Mouse (Mus musculus) T-helper 2 cell (primary cell): ENCODE data around the gene Nudt8.

Source experiments
- in situ Hi-C: fragments of 300-600 bp; cut with MboI, MseI; formaldehyde crosslinking; loops from one replicate; pipeline ENCODE4 v1.15.1; 2025; ENCODE audit warnings: high pct_unique_total_duplicates

The Nudt8 gene

GRCm38 (mm10) chr19:3988066-3988465, 12.3 kb upstream of the Nudt8 start:
- in situ Hi-C loops = no loop called here

- in situ Hi-C loops = no loop called here
Observed at GRCm38 (mm10) chr19:3988750-3989149, 11.6 kb upstream of the Nudt8 start.

DNA sequence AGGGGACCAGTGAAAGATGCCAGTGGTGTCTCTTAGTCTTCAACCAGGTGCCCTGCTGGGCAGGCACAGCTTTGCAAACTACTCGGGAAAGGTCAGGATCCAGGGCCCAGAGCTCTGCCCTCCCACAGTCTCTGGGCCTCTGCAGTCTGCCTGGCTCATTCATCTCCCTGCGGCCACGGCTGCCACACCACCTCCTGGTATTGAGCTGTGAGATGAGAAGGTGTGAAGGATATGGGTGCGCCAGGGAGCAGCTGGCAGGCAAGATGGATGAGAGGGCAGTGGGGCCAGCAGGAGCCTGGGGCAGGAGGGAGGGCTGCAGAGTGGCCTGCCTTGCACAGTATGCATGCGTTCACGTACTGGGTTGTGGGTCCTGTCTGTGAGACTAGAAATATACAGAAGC, 9.6 kb upstream of the Nudt8 start:
- in situ Hi-C loops = no loop called here

DNA sequence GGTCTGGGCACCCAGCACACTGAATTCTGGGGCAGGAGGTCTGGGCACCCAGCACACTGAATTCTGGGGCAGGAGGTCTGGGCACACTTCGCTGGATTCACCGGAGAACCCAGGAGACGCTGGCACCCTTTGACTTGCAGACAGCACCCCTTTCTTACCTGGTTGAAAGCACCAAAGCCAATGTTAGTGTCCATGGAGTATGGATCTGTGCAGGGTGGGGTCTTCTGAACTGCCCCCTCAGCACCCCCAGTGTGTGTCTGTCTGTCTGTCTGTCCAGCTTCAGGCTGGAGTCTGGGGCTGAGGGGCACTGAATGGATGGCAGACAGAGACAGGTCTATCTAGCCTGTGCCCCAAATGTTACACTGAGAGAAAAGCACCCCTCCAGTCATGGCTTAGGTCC, 8.8 kb upstream of the Nudt8 start:
- in situ Hi-C loops = no loop called here

DNA sequence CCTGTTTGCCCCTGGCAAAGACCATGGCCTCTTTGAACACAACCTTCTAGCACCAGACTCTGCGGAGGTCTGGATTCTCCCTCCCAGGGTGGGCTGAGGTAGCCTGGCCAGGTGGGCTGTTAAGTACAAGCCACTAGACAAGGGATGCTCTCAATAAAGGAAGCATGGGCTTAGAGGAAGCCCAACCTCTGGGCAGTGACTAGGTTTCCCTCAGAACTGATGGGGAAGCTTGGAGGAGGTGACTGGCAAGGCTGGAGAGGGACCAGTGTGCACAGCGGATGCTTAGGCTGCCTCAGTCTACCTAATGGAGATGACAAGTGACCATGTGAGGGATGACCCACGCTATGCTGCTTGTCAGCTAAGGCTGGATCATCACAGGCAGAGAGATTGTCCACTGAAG, 8.4 kb upstream of the Nudt8 start:
- in situ Hi-C loops = no loop called here

- in situ Hi-C loops = no loop called here
Observed at GRCm38 (mm10) chr19:3992416-3992815, 8.0 kb upstream of the Nudt8 start, which contains the start of gene Tbx10. Gene Tbx10 (plus strand): TSS chr19:3992752.

- in situ Hi-C loops = no loop called here
Observed at GRCm38 (mm10) chr19:3994932-3995331, 5.4 kb upstream of the Nudt8 start.

DNA sequence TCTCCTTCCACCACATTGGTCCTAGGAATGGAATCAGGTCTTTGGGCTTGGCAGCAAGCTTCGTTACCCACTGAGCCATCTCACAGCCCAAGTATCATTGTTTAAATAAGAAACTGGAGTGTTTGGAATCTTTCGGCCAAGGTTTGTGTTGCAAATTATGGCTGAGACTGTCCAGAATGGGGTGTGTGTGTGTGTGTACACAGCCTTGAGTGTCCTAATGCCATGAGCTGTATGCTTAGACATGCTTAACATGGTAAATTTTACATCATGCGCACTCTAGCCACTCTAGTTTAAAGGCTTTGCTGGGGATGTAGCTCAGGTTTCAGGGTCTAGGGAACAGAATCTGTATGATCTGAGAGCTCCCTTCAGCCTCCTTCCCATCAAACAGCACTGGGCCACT, 4.9 kb upstream of the Nudt8 start:
- in situ Hi-C loops = no loop called here

DNA sequence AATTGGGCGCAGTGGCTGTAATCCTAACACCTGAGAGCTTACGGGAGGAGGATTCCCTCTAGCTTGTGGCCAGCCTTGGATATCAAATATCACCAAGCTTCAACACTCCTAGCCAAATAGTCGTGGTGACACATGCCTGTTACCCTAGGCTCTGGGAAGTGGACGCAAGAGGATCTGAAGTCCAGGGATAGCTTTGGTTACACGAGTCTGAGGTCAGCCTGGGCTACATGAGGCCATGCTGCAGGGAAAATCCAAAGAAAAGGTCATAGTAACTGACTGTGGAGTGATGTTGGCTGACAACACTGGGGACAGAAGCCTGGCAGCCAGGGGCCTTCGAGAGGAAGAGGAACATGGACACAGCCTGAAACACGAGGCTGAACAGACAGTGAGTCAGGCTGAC, 4.3 kb upstream of the Nudt8 start:
- in situ Hi-C loops = no loop called here

DNA sequence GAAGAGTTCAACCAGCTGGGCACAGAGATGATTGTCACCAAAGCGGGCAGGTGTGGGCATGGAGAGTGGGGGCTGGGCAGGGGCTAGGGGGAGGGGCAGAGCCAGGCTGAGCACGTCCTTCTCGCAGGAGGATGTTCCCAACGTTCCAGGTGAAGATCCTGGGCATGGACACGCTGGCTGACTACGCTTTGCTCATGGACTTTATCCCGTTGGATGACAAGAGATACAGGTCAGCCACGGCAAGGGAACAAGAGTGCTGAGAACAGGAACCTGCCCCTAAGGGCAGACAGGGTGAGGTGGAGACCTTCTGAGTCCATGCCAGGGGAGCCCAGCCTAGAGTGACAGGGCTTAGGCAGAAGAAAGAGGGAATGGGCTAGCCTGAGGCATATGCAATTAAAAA, 3.6 kb upstream of the Nudt8 start:
- in situ Hi-C loops = no loop called here

DNA sequence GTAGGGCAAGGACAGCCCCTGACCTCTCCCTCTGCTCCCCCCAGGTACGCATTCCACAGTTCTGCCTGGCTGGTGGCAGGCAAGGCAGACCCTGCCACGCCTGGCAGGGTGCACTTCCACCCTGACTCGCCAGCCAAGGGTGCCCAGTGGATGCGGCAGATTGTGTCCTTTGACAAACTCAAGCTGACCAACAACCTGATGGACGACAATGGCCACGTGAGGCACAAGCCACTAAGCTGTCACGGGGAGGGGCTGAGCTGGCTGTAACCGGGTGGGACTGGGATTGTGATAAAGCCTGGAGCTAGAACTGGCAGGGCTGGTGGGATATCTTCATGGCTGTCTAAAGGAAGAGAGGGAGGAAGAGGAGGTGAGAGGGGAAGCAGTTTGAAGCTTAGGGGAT, 3.1 kb upstream of the Nudt8 start:
- in situ Hi-C loops = no loop called here

DNA sequence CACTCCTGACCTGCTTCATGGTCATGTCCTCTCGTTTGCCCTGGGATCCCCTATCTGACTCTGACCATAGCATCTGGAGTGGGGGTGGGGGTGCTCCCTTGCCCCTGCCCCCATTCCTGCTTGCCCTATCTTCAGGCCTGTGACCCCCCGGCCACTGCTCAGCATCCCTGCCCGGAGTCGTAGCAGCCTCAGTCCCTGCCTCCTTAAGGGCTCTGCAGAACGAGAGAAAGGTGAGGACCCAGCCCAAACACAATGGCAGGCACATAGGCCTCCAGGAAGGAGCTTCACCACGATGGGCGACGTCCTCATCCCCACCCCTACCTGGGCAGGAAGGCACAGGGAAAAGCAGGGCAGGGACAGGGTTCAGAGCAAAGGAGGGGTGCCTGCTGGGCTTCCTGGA, 2.0 kb upstream of the Nudt8 start:
- in situ Hi-C loops = no loop called here

DNA sequence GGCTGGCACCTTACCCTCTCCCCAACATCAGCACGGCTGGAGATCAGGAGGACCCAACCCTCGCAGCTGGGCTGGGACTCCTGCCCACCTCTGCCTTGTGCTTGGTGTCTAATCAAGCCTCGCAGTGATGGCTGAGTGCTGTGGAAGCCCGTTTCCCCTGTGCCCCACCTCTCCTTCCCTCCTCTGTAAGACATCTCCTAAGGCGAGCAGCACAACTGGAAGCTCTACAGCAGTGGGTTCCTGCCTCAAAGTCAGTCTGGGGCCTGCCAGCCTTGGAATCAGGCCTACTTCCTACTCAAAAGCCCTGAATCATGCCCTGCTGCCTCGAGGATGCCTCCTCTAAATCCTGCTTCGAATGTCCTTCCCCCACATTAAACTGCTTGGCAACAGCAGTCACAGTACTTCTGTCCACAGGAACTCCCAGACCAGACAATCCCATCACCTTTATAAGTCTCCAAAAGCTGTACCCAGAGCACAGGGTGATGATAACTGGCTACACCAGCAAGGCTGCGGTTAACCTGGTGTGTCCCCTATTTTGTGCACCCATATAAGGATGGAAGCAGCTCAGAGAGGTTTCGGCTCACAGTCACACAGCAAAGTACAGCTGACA, 1.2 kb upstream of the Nudt8 start:
- in situ Hi-C loops = no loop called here

DNA sequence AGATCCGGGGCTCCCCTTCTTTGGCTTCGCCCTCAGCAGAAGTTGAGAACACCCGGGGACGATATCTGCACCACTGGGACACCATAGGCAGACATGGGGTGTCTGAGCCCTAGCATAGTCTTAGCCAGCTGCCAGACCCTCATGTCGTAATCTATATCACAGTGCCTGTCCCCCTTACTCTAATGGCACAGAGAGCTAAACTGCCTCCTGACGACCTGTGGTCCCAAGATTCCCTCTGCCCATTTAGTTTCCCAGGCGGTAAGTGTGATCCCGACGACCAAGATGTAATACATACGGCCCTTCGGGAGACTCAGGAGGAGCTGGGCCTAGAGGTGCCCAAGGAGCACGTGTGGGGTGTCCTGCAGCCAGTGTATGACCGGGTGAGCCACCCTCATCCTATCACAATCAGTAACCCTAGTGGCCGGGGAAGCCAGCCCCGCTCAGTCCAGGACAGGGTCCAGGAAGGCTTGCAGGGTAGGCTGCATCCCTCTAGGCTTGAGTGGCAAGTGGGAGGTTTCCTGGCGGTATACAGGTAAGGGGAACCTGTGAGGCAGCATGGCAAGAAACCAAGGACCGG, 657 bp downstream of the Nudt8 start:
- in situ Hi-C loops = no loop called here

DNA sequence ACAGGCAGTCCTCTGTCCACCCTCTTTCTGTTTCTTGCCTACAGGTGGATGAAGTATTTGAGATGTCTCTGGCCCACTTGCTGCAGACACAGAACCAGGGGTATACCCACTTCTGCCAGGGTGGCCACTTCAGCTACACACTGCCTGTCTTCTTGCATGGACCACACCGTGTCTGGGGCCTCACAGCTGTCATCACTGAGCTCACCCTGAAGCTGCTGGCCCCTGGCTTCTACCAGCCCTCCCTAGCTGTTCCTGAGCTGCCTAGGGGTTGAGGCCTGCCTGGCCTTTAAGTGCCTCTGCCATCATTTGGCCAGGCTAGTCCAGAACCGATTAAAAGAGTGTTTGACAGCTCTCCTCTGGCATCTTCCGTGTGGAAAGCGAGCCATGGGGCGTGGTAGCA, 1.4 kb downstream of the Nudt8 start:
- in situ Hi-C loops = no loop called here

- in situ Hi-C loops = no loop called here
Observed at GRCm38 (mm10) chr19:4003112-4003511, 2.7 kb downstream of the Nudt8 start, which contains the start of gene Doc2g. Gene Doc2g (plus strand): TSS chr19:4003313.

- in situ Hi-C loops = no loop called here
Observed at GRCm38 (mm10) chr19:4003641-4004040, 3.3 kb downstream of the Nudt8 start.

DNA sequence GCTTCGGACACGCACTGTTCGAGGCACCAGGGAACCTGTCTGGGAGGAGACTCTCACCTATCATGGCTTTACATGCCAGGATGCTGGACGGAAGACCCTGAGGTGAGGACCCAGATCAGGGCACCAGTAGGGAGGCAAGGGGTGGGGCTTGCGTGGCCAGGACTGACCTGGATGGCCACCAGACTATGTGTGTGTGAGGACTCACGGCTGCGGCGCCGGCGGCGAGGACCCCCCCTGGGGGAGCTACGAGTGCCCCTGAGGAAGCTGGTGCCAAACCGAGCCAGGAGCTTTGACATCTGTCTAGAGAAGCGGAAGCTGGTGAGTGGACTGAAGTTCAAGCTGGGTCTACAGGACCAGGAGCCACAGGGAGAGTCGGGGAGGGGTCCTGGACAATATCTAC, 4.0 kb downstream of the Nudt8 start:
- in situ Hi-C loops = no loop called here

GRCm38 (mm10) chr19:4005091-4005490, 4.7 kb downstream of the Nudt8 start:
- in situ Hi-C loops = no loop called here

- in situ Hi-C loops = no loop called here
Observed at GRCm38 (mm10) chr19:4005971-4006370, 5.6 kb downstream of the Nudt8 start.

- in situ Hi-C loops = no loop called here
Observed at GRCm38 (mm10) chr19:4011086-4011485, 10.7 kb downstream of the Nudt8 start.

DNA sequence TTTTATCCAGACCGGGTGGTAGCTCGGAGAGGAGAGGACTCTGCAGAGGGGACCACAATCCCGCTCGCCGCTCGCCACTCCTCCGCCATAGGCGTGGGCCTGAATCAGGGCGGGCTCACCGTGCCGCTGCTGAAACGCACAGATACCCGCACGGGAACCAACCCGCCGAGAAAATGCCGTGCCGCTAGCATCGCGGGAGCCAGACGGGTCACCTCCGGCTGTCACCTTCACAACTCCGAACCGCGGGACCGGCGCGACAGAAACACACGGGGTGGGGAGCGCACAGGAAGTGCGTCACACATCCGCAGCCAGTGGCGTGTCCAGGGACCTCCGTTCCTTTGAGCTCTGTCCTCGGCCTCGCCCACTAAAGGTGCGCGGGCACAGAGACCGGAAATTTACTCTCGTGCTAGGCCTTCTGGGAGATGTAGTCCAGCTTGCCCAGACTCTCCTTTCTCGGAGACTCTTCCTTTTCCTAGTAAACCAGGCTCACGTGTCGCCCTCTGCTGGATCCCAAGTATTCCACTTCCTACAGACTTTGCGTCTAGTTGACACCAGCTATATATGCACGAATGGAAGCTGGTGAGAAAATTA, 12.1 kb downstream of the Nudt8 start, which contains the start of gene Ndufv1:
TSS of gene Ndufv1 (minus strand) at position 375 of the 591 bp plus-strand sequence.
- in situ Hi-C loops = no loop called here

GRCm38 (mm10) chr19:4013066-4013465, 12.7 kb downstream of the Nudt8 start:
- in situ Hi-C loops = no loop called here
